9 mouse cellular contexts compared by ENCODE assay signal in the genomic region with DNA sequence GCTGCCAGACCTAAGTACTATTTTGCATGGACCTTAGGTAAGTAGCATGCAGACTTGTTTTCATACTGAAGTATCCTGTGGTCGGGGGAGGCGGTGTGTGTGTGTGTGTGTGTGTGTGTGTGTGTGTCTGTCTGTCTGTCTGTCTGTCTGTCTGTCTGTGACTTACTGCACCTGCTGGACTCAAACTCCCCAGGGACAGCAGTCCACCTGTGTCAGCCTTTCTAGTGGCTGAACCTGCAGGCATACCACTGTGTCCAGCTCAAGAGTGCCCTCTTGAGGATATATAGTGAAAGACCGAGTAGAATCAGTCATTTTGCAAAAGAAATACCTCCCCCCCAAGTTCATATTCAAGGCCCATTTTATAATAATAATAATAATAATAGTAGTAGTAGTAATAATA. TPM values are rescaled to one million over a fixed set of nuclear protein-coding genes. Genes with fewer than 3 reads are reported as not detected.
DNase-seq lines count a peak whose midpoint lies in the region; ATAC-seq and TF ChIP-seq lines count a peak whose summit lies in the region.
"Had no signal": no experiment of that assay in that cellular context is flagged by ENCODE, and none has a peak within 500 bp of the region (broad histone marks: within the 10 kb centered on the region; RNA-seq: fewer than 3 reads in every experiment).

No protein-coding gene starts in this region.

- H3K4me2 ChIP-seq in heart, postnatal 0 days (ENCODE audit: low read depth, low read length), result no peak overlapping the region
- H3K4me2 ChIP-seq: lung, embryonic 15.5 days had no signal

- no peak overlapping the region for H3K9ac ChIP-seq in heart, postnatal 0 days (replicated peaks; ENCODE audit: low read depth, low read length)
- H3K9ac ChIP-seq: lung, embryonic 15.5 days had no signal

- H3K9me3 ChIP-seq in E14TG2a.4 (ENCODE audit: low read length), result no peaks in the 10 kb centered on the region
- H3K9me3 ChIP-seq in heart, postnatal 0 days (replicated peaks; ENCODE audit: control insufficient read depth, low read length), result no peaks in the 10 kb centered on the region
- H3K9me3 ChIP-seq: lung, embryonic 15.5 days had no signal

- no peaks in the 10 kb centered on the region for H3K27me3 ChIP-seq in E14TG2a.4 (ENCODE audit: insufficient read depth, low read length)
- H3K27me3 ChIP-seq in heart, postnatal 0 days (ENCODE audit: control insufficient read depth, insufficient read depth, low read length), result no peaks in the 10 kb centered on the region
- H3K27me3 ChIP-seq: lung, embryonic 15.5 days had no signal

- DNase-seq in heart, adult 8-10 months (ENCODE audit: low spot score), result peak; percentile 39
- no peak for DNase-seq in heart, postnatal 25 days (ENCODE audit: low spot score)
- DNase-seq in c-Kit-positive CD71-positive TER-119-negative erythroid progenitor cells, embryonic 14.5 days (ENCODE audit: low read depth), result peak; percentile 56
- peak; percentile 51 for DNase-seq in heart, postnatal 0 days (ENCODE audit: low spot score)
- DNase-seq in left cerebral cortex, adult 2 months (ENCODE audit: extremely low spot score in 1 of 2, low spot score in 2 of 2), result no peak
- peak; percentile 73 for DNase-seq in retina, postnatal 1 day
- no peak for DNase-seq in gastrocnemius, postnatal 36 days

- intact Hi-C loops in heart, postnatal 25 days (cut with DNase I), result loop anchor here (2.0 kb wide), 1 partner anchor 232 kb away; no protein-coding TSS in a partner anchor
- intact Hi-C loops in left cerebral cortex, adult 2 months (cut with DNase I), result loop anchor here (5.0 kb wide), 1 partner anchor 116 kb away; the partner anchor contains the start of gene Mboat2
- intact Hi-C loops in gastrocnemius, postnatal 36 days (cut with DNase I), result loop anchor here (2.0 kb wide), 1 partner anchor 232 kb away; no protein-coding TSS in a partner anchor

- TF ChIP-seq CTCF in E14TG2a.4 (conservative IDR thresholded peaks at IDR 0.05; ENCODE audit: low read length), result peak; percentile 33
- peak; percentile 80 for TF ChIP-seq CTCF in heart, postnatal 0 days (IDR thresholded peaks at IDR 0.05; ENCODE audit: low read depth)
- TF ChIP-seq CTCF in left cerebral cortex, adult 2 months (IDR thresholded peaks at IDR 0.05), result peak; percentile 67

- H3K27ac ChIP-seq in heart, postnatal 0 days (ENCODE audit: low read depth), result no peak overlapping the region
- H3K27ac ChIP-seq in left cerebral cortex, adult 2 months, result no peak overlapping the region
- H3K27ac ChIP-seq: lung, embryonic 15.5 days had no signal

- peaks cover 10% of the 10 kb centered on the region for H3K4me1 ChIP-seq in E14TG2a.4 (replicated peaks; ENCODE audit: low read depth, low read length)
- no peaks in the 10 kb centered on the region for H3K4me1 ChIP-seq in heart, postnatal 0 days (ENCODE audit: control insufficient read depth, insufficient read depth)
- H3K4me1 ChIP-seq: lung, embryonic 15.5 days had no signal

- H3K4me3 ChIP-seq in E14TG2a.4 (replicated peaks; ENCODE audit: low read length), result no peak overlapping the region
- no peak overlapping the region for H3K4me3 ChIP-seq in heart, postnatal 0 days (ENCODE audit: low read depth, low read length)
- no peak overlapping the region for H3K4me3 ChIP-seq in left cerebral cortex, adult 2 months
- H3K4me3 ChIP-seq: lung, embryonic 15.5 days had no signal

- ATAC-seq in heart, postnatal 0 days (ENCODE audit: insufficient read depth, low read depth), result no peak

- H3K36me3 ChIP-seq in E14TG2a.4 (ENCODE audit: insufficient read depth, low read length), result peaks cover 28% of the 10 kb centered on the region
- peaks cover 7% of the 10 kb centered on the region; the same call in 1 of the 2 replicates for H3K36me3 ChIP-seq in heart, postnatal 0 days (replicated peaks; ENCODE audit: control insufficient read depth, insufficient read depth, low read length)

- no peak for TF ChIP-seq EP300 in heart, postnatal 0 days (IDR thresholded peaks at IDR 0.05; ENCODE audit: low read depth)

- WGBS in heart, postnatal 0 days, result 54% methylated on average over 3 of the region's 3 CpGs

RNA-seq across cellular contexts. Expression of gene Kidins220, which starts 26.4 kb away (rescaled TPM):
- total RNA-seq in heart, adult 8-10 months (2022), result 10 to 100 TPM; 57.2 to 84.5 (median 66.5) TPM
- total RNA-seq in heart, postnatal 25 days (2021), result 10 to 100 TPM; 69.0 to 76.8 TPM
- total RNA-seq in heart, postnatal 0 days (2014; rRNA removed; ENCODE audit: low replicate concordance), result 61.3 and 64.3 TPM in 2 replicates
- polyA plus RNA-seq in heart, postnatal 0 days (2015; fragmentation: Nextera tagmentation; extraction: Ambion mirVana), result 18.8 and 24.6 TPM in 2 replicates
- total RNA-seq in left cerebral cortex, adult 2 months (2021), result 100 to 1,000 TPM; 301 to 346 TPM
- total RNA-seq in gastrocnemius, postnatal 36 days (2021), result 10 to 100 TPM; 38.3 to 54.1 TPM

Comparison
In these comparisons a context has a peak if more than half of its experiments do, and no peak if none do; other contexts are left out.
1. DNase-seq: peak in heart, adult 8-10 months (single experiment), c-Kit-positive CD71-positive TER-119-negative erythroid progenitor cells, embryonic 14.5 days (single experiment), heart, postnatal 0 days (single experiment) and retina, postnatal 1 day (single experiment); none in heart, postnatal 25 days (single experiment), left cerebral cortex, adult 2 months (0 of 2) and gastrocnemius, postnatal 36 days (0 of 2).
2. Peak in every context shown above with its lines, with median percentiles within 50 percentile points of each other: CTCF ChIP-seq.